Mouse (Mus musculus) ES-E14 (cell line): Measurements from ENCODE around the gene Bivm. TPM values are rescaled to one million over a fixed set of nuclear protein-coding genes. Genes with fewer than 3 reads are reported as not detected.

ENCODE experiments used
- DNase-seq: peaks from one replicate; pipeline ENCODE4 v3.0.0-alpha.2; 2013; ENCODE audit warnings: low read depth, low spot score
- H3K27ac ChIP-seq: 2 replicates; pipeline ENCODE4 v1.5.1; 2012; ENCODE audit warnings: low read depth, mild to moderate bottlenecking, low read length, moderate library complexity, mixed read lengths; ENCODE audit not compliant: poor library complexity, insufficient read depth, severe bottlenecking
- H3K36me3 ChIP-seq: 2 replicates; pipeline ENCODE4 v1.6.1; 2012; ENCODE audit warnings: mild to moderate bottlenecking, low read length, moderate library complexity, mixed read lengths; ENCODE audit not compliant: control insufficient read depth, poor library complexity, insufficient read depth, severe bottlenecking
- H3K4me1 ChIP-seq, 2 experiments: fragments of 150-350 bp in 1 of 2; sonication (generic) in 1 of 2; 2 replicates each; pipeline ENCODE4 v1.6.1; 2012; ENCODE audit warnings: low read length in 2 of 2, mild to moderate bottlenecking in 1 of 2, mixed read lengths in 1 of 2; ENCODE audit not compliant: control insufficient read depth in 2 of 2, insufficient read depth in 2 of 2, poor library complexity in 1 of 2
- H3K4me3 ChIP-seq, 2 experiments: fragments of 150-350 bp in 1 of 2; sonication (generic) in 1 of 2; 2 replicates each; pipeline ENCODE4 v1.5.1; 2012; ENCODE audit warnings: low read length in 2 of 2, low read depth in 1 of 2, mild to moderate bottlenecking in 1 of 2, mixed read lengths in 1 of 2; ENCODE audit not compliant: insufficient read depth in 1 of 2, poor library complexity in 1 of 2, severe bottlenecking in 1 of 2
- H3K9ac ChIP-seq: 2 replicates; pipeline ENCODE4 v1.6.1; 2012; ENCODE audit warnings: low read depth, mild to moderate bottlenecking, low read length, mixed read lengths; ENCODE audit not compliant: poor library complexity, insufficient read depth, severe bottlenecking
- H3K9me3 ChIP-seq: fragments of 150-350 bp; sonication (generic); 2 replicates; pipeline ENCODE4 v1.6.1; 2012; ENCODE audit warnings: low read depth, mild to moderate bottlenecking, low read length; ENCODE audit not compliant: control insufficient read depth, insufficient read depth
- CHD2 ChIP-seq: IDR thresholded peaks from 2 replicates; pipeline ENCODE4 v1.6.1; 2014; ENCODE audit warnings: mild to moderate bottlenecking, low read depth, low read length, inconsistent platforms
- HCFC1 ChIP-seq: IDR thresholded peaks from 2 replicates; pipeline ENCODE4 v1.6.1; 2012; ENCODE audit warnings: low read length, inconsistent platforms, borderline replicate concordance; ENCODE audit not compliant: insufficient read depth
- MAFK ChIP-seq: IDR thresholded peaks from 2 replicates; pipeline ENCODE4 v1.6.1; 2014; ENCODE audit warnings: mild to moderate bottlenecking, low read depth, low read length, inconsistent platforms; ENCODE audit not compliant: insufficient read depth
- ZC3H11A ChIP-seq: IDR thresholded peaks from 2 replicates; pipeline ENCODE4 v1.6.1; 2012; ENCODE audit warnings: low read depth, mild to moderate bottlenecking, inconsistent platforms, low read length, borderline replicate concordance
- ZNF384 ChIP-seq: IDR thresholded peaks from 2 replicates; pipeline ENCODE4 v1.6.1; 2012; ENCODE audit warnings: low read depth, low read length, inconsistent platforms
- in situ Hi-C, 2 experiments: fragments of 600-800 bp; cut with MboI; formaldehyde crosslinking; loops; one replicate each; pipeline ENCODE4 v1.15.1; 2025; ENCODE audit warnings: low sequenced_read_pairs in 2 of 2, inconsistent platforms in 1 of 2; ENCODE audit not compliant: unreplicated experiment in 2 of 2
- total RNA-seq: library from RNA; depleted of rRNA; stranded (reverse); fragments of 300-350 nt; gene quantifications from 2 replicates; pipeline ENCODE4 v1.2.3, GENCODE M21; 2012; rRNA removed

Bivm gene
- total RNA-seq, 1 experiment, result 10.9 TPM

- H3K36me3 ChIP-seq, result no peaks in the 10 kb centered on the region
- no peak overlapping the region for H3K27ac ChIP-seq
- no peak for TF ChIP-seq MAFK
- TF ChIP-seq HCFC1, result no peak
- no peak for TF ChIP-seq ZC3H11A
- TF ChIP-seq CHD2, result no peak
- no peak for TF ChIP-seq ZNF384
- H3K4me1 ChIP-seq, result no peaks in the 10 kb centered on the region
- H3K9ac ChIP-seq, result no peak overlapping the region
- in situ Hi-C loops, result no loop called here
- no peaks in the 10 kb centered on the region for H3K9me3 ChIP-seq
- no peak overlapping the region for H3K4me3 ChIP-seq
- DNase-seq, result no peak
Measured at GRCm38 (mm10) chr1:44186396-44186795, 67.6 kb downstream of the Bivm start.

Other genes with a start within 250 kb of the Bivm start
- gene Tpp2, start 185.3 kb upstream of the Bivm start, total RNA-seq, result 39.0 and 59.6 TPM in 2 replicates
- 0.45 and 0.48 TPM in 2 replicates for gene Mettl21c, start 98.9 kb upstream of the Bivm start, total RNA-seq
- gene Gm8251, start 57.0 kb upstream of the Bivm start, total RNA-seq, result 0.18 and 0.21 TPM in 2 replicates
- gene Tex30, start 16.5 kb upstream of the Bivm start, total RNA-seq, result 19.4 and 34.2 TPM in 2 replicates
- 28.4 and 35.4 TPM in 2 replicates for gene Kdelc1, start 149 bp upstream of the Bivm start, total RNA-seq
- gene Ercc5, start 28.8 kb downstream of the Bivm start, total RNA-seq, result 20.6 and 23.3 TPM in 2 replicates
- not detected in 2 replicates for gene Mettl21e, start 100.0 kb downstream of the Bivm start, total RNA-seq